Mouse (Mus musculus) lung, postnatal 14 days (tissue): Measurements from ENCODE around the gene Bcorl1.

Experiments
- DNase-seq: peaks from one replicate; pipeline ENCODE4 v3.0.0; 2021

Bcorl1 gene

DNA sequence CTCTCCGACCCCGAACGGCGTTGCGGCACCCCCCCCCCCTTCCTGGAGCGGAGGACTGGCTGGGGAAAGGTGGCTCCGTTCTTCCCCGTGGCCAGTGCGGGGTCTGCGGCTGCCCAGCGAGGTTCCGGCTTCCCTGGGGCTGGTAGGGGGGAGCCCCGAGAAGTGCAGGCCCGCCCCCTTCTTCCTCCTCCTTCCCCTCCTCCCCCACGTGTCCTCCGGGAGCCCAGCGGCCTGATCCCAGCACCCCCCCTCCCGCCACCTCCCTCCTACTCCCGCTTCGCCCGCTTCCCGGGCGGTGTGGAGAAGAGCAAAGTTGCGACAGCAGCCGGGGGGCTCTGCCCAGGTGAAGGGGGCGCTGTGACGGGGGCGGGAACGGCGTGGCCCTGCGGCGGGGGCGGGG, at the start of gene Bcorl1:
Gene Bcorl1 (plus strand): TSS at position 218 of the 400 bp plus-strand sequence.
- peak; percentile 50 for DNase-seq

DNA sequence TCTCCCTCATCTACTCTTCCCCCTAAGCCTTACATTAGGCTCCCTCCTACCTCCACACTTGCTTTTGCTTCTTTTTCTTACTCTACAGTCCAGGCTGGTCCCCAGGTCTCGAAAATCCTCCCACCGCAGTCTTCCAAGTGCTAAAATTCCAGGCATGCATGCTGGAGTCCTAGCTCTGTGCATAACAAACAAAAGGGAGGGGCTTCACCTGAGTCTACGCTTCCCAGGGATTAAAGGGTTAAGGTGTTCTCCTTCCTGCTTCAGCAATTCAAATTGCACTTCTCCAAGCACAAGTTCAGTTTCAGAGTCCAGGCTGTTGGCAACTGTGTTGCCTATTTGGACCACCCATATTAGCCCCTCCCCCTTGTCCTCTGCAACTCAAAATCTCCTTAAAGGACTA, 49.7 kb upstream of the Bcorl1 start:
- DNase-seq: no peak

DNA sequence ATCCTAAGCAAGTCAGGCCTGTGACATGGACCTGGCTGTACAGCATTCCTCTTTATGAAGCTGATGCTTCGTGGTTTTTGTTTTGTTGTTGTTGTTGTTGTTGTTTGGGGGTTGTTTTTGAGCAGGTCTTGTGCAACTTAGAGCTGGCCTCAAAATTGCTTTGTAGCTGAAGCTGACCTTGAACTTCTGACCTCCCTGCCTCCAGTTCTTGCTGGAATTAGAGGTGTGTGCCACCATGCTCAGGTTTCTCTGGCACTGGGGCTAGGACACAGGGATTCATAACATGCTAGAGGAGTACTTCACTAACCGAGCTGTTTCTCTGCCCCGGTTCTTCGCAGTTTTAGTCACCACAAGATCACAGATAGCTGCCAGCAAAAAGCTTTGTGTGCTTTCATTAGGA, 35.8 kb upstream of the Bcorl1 start:
- no peak for DNase-seq

DNA sequence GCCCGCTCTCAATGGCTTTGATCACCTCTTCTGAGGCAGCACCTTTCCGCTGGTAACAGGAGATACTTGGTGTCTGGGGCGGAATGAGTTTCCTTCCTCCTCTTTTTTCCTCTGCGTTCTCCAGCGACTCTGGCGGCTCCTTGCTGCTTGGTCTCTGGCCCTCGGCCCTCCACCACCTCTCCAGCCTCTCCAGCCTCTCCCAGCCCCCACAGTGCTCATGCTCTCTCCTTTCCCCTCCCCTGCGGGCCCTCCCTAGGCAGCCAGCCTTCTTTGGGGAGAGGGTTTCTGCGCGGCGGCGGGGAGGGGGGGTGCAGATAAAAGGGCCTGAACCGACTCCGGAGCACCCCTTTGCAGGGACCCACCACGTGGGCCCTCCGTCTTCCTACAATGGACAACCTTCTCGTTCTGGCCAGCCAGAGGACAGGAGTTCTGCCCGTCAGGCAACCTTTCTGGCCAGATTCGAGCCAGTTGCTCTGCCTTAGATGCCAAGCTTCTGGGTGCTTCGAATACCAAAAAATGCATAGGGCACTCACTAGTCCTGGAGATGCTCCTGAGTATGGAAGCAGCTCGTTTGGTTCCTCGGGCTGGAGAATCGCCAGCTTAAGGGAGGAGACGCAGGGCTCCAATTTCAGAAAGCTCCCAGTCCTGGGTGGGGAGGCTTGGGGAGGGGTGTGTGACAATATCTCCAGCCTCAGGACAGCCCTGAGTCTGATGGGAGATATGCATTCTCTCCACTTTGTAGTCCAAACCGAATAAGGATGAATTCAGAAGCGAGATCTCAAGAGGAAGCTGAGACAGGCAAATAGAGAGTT, 30.2 kb upstream of the Bcorl1 start:
- DNase-seq: no peak

DNA sequence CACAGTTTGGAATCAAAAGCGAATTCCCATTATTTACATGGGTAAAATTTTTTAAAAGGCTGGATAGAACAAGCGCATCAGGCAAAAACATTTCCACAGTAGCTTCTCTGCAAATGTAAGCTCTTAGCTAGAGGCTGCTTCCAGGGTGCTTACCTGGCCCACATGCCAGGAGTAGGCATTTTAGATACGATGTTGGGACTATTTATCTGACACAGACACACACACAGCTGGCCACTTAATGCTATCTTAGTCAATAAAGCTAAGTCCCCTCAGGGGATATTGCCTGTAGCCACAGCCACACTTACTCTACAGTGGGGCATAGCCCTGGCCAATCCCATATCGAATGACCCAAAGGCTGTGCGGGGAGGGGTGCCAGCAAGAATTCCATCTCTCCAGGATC, 29.4 kb upstream of the Bcorl1 start:
- DNase-seq: no peak

DNA sequence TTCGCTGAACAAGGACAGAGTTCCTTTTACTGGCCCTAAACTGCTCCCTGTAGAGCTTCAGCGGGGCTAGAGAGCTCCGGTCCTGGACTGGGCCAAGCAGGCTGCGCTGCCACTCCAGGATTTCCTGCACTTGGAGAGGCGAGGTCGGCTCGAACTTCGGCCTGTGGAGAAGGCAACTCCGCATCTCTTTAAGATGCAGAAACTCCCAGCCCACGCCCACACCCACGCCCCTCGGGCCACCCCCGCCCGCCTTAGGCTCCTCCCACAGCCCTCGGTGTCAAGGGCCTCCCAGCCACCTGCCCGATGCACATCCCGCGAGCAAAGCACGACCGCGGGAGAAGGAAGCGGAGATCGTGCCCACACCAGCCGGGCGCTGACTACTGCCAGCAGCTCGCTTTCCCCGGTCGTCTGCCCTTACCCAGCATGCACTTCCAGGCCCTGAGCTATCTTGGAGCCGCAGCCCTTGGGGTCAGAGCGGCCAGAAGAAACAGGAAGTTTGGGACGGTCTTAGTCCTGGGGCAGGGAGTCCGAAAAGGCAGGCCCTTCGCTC, 26.6 kb upstream of the Bcorl1 start:
- DNase-seq: peak; percentile 86

DNA sequence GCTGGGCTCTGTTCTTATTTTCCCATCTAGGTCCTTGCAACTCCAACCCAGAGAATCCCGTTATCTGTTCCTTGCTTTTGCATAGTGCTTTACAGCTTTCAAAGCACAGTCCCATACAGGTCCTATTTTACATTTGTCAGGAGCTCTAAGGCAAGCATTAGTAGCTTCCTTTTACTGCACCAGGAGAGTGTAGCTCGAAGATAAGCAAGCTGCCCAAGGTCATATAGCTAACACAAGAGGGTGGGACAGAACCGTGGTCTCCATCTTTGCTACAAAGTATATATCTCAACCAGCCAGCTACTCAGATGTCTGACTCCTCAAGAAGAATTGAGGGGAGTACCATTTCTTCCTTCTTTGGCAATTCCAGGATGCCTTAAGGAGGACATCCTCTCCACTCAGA, 23.7 kb upstream of the Bcorl1 start:
- DNase-seq: no peak

DNA sequence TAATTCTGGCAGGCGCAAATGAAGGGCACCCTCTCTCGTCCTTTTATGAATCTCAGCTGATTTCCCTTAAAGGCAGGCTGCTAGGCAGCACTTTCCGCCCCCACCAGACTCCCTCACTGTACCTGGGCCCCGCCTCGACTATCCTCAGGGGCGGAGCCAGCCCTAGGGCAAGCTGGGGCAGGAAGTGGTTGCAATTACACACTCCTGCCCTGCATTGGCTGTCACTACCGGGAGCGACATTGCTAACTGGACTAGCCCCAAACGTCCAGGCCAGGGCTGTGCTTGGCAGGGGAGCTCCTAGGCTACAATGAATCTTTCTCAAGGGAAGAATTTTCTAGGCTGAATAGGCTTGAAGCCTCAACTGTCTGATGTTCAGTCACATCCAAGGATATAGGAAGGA, 23.0 kb upstream of the Bcorl1 start:
- peak; percentile 14 for DNase-seq

DNA sequence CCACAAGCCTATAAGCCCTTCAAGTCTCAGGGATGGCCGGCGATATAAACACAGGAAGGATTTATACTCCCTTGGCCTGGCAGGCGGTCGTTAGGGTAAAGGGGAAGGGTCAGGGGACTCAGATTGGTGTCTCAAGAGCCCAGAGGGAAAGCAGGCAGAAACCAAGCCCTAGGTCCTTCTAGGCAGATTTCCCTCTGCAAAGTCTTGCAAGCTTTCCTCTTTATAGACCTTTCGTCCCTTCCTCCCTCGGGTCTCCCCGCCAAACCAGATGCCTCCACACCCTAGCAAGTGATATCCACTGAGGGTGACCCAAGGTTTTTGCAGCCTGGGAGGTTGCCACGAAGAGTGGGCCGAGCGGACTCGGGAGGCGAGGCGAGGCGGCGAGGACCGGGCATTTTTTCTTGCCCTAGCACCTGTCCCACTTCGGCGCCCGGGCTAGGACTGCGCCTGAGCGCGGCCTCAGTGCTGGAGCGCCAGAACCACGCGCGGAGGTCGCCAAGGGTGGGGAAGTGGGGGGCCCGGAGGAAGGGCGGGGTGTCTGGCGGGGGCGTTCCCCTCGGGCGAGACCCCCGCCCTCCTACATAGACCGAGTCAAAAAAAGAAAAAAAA, 613 bp upstream of the Bcorl1 start:
- DNase-seq: peak; percentile 9

DNA sequence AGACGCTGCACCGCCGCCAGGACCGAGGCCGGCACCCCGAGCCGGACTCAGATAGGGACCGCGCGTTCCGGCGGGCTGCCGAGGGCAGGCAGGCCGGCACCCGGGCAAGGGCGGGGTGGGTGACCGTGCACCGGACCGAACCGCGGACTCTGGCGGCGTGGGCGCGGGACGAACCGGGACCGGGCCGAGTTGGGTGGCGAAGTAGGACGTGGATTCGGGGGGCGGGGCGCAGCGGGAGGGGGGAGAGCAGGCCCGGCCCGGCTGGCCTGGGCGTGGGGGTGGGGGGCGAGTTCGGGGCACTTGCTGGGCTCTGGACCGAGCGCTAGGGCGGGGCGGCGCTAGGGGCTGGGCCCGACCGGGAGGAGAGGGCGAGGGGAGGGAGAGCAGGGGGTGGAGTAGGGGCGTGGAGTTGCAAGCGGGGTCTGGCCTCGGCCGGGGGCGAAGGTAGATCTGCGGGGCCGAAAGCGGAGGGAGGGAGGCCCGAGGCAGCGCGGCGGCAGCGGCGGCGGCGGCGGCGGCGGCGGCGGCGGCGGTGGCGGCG, 533 bp downstream of the Bcorl1 start:
- DNase-seq: peak; percentile 57

DNA sequence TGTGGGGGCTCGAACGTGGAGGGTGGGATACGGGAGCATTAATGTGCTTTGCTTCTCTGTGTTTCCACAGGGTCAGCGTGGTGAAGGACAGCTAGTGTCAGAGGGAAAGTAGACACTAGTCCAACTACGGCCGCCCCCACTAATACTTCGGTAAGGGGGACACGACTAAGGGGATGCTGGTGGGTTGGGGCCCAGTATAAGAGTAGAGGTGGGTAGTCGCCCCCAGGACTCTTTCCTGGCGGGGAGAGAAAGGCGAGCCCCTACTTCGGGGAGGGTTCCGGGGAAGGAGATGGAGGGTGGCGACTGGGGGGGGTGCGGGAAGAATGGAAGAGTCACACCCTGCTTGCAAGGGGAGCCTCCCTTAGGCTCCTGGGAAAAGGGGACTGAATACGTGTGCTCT, 1.6 kb downstream of the Bcorl1 start:
- DNase-seq: no peak

DNA sequence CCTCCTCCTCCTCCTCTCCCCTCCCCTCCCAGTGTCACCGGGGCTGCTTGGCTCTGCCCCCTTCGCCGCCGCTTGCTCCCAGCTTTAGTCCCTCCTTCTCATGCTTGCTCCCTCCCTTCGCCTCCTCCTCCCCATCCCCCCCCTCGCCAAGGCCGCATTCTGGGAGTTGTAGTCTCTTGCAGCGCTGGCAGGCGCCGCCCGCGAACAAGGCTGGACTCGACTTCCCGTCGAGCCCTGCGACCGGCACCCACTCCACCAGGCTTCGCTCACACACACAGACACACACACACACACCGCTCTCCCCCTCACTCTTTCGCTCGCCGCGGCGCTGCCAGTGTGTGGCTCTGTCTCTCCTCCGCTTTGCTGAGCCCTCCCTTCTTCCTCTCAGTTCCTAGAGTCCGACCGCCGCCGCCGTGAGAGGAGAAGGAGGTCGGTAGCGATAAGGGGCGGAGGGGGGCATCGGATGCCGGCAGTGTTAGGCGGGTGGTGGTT, 2.3 kb downstream of the Bcorl1 start:
- DNase-seq: peak; percentile 86

DNA sequence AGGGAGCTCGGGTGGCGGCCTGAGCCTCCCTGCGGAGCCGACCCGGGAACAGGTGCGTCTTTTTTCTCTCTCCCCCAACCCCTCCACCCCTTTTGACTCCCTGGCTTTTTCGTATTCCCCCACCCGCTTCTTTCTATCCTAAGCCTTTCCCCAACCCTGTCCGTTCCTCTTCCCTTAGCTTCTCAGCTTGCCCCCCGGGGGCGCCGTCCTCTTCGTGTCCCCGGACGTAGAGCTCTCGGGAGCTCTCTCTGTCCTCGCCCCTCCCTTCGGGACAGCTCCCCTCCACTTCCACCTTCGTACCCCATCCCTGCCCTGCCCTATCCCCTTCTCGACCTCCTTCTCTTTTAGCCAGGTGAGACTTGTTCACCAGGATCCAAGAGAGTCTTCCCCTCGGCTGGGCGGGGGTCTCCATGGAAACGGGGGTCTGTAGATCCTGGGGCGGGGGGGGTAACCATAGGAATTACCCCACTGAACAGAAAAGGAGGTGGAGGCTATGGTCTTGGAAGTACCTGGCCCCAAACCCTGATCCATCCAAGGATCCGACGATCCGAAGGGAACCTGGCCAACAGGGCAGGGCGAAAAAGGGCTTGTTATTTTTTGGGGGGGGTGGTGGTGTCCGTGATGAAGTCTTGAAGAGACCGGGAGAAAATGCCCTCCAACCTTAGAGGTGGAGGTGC, 2.9 kb downstream of the Bcorl1 start:
- peak; percentile 2 for DNase-seq

DNA sequence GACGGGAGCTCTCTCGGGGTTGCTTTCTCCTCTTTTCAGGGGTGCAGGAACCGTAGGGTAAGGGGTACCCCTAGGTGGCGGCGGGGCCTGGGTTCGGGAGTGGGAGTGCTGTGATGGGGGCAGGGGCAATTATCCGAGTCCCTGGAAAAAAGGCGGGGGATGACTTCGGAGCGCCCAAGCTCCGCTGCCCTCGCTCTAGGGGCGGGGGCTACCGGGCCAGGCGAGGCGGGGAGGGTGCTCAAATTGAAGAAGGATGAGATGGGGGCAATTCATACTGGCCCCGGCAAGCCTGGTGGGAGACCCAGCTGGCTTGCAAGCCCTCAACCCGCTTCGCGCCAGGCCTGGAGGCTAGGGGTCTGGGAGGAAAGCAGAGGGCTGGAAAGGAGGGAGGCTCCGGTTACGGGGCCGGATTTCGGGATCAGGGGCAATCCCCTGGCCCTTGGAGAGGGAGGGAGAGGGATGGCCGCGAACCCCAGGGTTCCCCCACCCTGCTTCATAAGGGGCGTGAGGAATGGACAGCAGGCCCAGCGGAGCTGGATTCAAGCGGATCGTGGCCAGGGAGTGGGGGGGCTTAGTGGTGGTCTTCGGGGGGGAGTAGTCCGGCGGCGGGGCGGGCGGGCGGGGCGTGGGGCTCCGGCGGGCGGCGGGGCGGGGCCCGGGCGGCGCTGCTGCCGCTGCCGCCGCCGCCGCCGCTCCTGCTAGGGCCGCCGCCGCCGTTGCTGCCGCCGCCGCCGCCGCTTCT, 3.7 kb downstream of the Bcorl1 start:
- no peak for DNase-seq

DNA sequence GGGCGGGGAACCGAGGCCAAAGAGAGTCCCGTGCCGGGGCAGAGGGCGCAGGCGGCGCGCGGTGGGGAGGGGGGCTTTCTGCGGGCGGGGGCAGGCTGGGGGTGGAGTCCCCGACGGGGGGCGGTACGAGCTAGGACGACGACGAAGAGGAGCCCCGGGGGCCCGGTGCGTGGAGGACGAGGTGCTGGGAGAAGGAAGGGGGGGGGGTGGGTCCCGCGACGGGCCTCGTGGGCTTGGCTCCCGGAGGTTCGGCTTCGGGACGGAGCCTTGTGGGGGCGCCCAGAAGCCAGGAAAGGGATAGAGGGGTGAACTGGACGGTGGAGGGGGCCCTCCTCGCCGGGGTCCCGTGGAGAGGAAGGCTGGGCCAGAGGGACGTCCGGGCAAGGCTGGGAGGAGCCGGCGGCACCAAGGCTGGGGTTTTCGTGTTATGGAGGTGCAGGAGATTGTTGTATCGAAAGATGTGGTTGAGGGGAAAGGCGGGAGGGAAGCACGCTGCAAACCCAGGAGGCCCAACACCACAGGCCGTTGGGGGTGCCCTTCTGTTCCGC, 4.3 kb downstream of the Bcorl1 start:
- DNase-seq: peak; percentile 13

DNA sequence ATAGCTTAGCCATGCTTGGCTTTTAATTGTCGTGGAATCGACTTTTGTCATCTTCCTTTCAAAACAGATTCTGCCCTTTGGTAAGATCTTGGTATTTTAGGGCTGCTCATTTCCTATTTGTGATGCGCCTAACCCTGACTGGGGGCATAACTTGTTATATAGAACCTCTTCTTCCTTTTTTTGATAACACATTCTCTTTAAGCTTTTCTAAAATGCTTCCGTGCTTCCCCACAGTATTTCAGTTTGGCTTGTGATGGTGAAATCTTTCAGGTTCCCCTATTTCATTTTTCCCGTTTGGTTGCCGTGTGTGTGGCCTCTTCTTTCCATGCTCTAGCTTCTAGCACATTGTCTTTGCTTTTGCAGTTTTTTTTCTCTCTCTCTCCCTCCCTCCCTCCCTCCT, 14.2 kb downstream of the Bcorl1 start:
- no peak for DNase-seq

DNA sequence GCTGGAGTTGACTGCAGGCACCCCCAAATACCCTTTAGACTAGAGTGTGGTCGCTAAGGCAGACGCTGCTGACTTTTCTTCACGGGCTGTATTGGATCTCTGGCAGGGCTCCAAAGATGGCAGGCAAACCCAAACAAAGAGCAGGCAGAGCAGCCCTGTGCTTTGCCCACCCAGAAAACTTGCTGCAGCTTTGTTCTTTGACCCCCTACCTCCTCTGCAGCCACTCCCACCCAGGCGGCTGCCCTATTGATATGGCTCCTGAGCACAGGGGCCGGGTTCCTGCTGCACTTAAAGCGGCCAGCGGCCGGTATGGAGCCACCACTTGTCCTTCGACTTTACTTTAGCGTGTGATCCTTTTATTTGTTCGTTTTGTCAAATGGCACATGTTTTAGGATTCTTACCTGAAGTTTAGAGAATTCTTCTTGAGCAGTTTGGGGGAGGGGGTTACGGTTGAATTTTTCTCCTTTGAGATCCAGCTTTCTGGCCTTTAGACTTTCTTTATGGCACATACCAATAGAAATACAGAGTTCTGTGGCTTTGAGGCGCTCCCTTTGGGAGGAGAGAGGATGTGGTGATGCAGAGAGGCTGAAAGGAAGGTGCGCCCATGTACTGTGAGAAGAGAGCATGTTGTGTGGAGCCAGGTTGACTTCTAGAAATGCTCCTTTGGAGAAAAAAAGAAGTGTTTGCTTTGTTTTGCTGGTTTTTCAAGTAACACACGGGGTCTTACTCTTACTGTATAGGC, 24.8 kb downstream of the Bcorl1 start:
- DNase-seq: no peak

DNA sequence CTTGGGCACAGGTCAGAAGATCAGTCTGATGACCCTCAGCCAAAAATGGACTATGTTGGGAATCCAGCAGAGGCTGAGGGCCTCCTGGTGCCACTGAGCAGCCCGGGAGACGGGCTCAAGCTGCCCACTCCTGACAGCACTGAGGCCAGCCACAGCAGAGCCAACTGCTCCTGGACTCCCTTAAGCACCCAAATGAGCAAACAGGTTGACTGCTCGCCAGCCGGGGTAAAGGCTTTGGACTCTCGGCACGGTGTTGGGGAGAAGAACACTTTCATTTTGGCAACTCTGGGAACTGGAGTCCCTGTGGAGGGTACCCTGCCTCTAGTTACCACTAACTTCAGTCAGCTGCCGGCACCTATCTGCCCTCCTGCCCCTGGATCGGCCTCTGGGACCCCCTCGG, 26.7 kb downstream of the Bcorl1 start:
- no peak for DNase-seq

DNA sequence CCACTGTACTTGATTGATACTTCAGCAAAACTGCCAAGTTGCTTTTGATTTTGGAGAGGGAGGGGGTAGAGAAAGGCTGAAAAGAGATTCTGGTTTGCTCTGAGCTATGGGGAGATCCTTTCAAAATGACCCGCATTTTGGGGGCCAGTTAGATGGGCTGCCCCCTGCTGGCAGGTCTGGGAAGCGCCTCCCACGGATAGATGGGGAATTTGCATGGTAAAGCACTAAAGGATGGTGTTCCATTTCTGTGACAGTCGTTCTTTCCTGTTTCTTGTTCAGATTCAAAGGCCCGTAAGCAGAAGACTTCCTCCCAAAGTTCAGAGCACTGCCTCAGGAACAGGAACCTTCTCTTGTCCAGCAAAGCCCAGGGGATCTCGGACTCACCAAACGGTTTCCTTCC, 42.5 kb downstream of the Bcorl1 start:
- peak; percentile 63 for DNase-seq

DNA sequence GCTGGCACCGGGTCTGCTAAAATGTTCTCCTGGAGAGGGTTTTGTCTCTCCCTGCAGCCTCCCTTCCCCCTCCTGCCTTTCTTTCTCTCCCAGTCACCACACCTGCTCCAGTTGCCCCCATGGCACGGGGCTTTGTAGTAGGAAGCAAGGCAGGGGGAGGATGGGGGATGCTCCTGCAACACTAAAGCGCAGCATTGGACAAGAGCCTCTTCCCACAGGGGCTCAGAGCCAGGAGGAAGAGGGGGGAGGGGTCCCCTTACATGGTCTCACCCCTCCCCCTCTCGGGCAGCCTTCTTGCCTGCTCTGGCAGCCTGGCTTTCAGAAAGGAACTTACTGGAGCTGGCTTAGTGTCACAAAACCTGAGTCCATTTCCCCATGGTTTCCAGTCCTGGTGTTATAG, 44.8 kb downstream of the Bcorl1 start:
- no peak for DNase-seq

DNA sequence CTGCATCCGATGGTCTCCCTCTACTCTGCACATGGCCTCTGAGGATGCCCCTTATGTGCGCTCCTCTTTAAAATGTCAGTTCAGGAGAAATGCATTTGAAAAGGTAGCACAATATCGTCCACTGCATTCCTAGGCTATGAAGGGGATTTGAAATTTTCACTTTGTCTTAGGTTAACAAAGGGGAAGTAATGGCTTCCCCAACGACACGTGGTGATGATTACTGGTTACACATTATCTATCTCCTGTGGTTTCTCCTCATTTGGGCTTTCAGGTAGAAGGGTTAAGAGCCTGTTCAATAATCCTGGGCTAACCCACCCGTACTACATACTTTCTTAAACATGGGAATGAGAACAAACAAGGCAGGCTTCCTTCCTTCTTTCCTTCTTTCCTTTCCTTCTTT, 48.2 kb downstream of the Bcorl1 start:
- no peak for DNase-seq

DNA sequence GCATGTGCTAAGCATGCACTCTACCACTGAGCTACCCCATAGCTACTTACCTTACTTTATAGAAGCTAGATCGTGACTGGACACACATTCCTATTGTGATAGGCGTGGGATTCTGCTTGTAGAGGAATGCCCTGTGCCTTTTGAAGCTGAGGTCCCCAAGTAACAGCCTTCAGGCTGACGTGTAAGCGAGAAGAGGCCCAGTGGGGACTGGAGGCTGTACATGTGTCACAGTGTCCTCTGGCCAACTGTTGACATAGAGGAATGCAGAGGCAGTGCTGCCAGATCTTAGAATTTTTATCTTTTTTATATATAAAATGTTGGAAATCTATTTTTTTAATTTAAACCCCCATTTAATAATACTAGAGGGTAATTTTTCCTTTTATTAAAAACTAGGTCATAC, 58.8 kb downstream of the Bcorl1 start:
- DNase-seq: no peak
